Mouse (Mus musculus): Measurements from ENCODE around the gene Btg1.

GRCm38 (mm10) chr10:96595435-96596132 lies 21.2 kb upstream of the Btg1 start:
- no peak for TF ChIP-seq EP300 (IDR thresholded peaks at IDR 0.05; ENCODE audit: insufficient read depth, low read depth, low read length)
- TF ChIP-seq POLR2A (IDR thresholded peaks at IDR 0.05; ENCODE audit: insufficient read depth, low read depth, low read length): no peak
- TF ChIP-seq CTCF (IDR thresholded peaks at IDR 0.05): no peak
